Mouse (Mus musculus) lung, postnatal 0 days (tissue): ENCODE measurements around the gene Acaca. TPM values are rescaled to one million over a fixed set of nuclear protein-coding genes. Genes with fewer than 3 reads are reported as not detected.

Experiments
- ATAC-seq: fragments of 200-750 bp; cut with Nextera tagmentation; 2 replicates; pipeline ENCODE4 v1.8.0; 2017; ENCODE audit warnings: moderate library complexity
- DNase-seq: peaks from one replicate; pipeline ENCODE4 v3.0.0-alpha.2; 2016; ENCODE audit warnings: low spot score
- H3K27ac ChIP-seq: fragments of 300-500 bp; sonication (generic); 2 replicates; pipeline ENCODE4 v1.5.1; 2014; ENCODE audit warnings: antibody characterized with exemption, mild to moderate bottlenecking, low read length, mixed read lengths
- H3K27me3 ChIP-seq: fragments of 300-500 bp; sonication (generic); replicated peaks from 2 replicates; pipeline ENCODE4 v1.6.1; 2014; ENCODE audit warnings: low read length, mixed read lengths; ENCODE audit not compliant: insufficient read depth
- H3K36me3 ChIP-seq: fragments of 300-500 bp; sonication (generic); 2 replicates; pipeline ENCODE4 v1.6.1; 2014; ENCODE audit warnings: low read length, mixed read lengths; ENCODE audit not compliant: insufficient read depth
- H3K4me1 ChIP-seq: fragments of 300-500 bp; sonication (generic); 2 replicates; pipeline ENCODE4 v1.6.1; 2014; ENCODE audit warnings: antibody characterized with exemption, low read depth, low read length, mixed read lengths; ENCODE audit not compliant: insufficient read depth
- H3K4me2 ChIP-seq: fragments of 300-500 bp; sonication (generic); replicated peaks from 2 replicates; pipeline ENCODE4 v1.6.1; 2014; ENCODE audit warnings: low read depth, mild to moderate bottlenecking, low read length, moderate library complexity, mixed read lengths
- H3K4me3 ChIP-seq: fragments of 300-500 bp; sonication (generic); 2 replicates; pipeline ENCODE4 v1.5.1; 2014; ENCODE audit warnings: low read depth, low read length
- H3K9ac ChIP-seq: fragments of 300-500 bp; sonication (generic); replicated peaks from 2 replicates; pipeline ENCODE4 v1.6.1; 2014; ENCODE audit warnings: low read depth, mild to moderate bottlenecking
- H3K9me3 ChIP-seq: fragments of 300-500 bp; sonication (generic); 2 replicates; pipeline ENCODE4 v1.6.1; 2016; ENCODE audit warnings: low read length, mixed read lengths
- CTCF ChIP-seq: IDR thresholded peaks from 2 replicates; pipeline ENCODE4 v1.5.1; 2016; ENCODE audit warnings: antibody characterized with exemption, mild to moderate bottlenecking
- EP300 ChIP-seq: IDR thresholded peaks from 2 replicates; pipeline ENCODE4 v1.6.1; 2016; ENCODE audit warnings: antibody characterized with exemption, mild to moderate bottlenecking, control low read depth
- WGBS: fragments of 180-500 bp; shearing (Covaris S2); extraction: QIAGEN DNeasy Blood & Tissue Kit; methylation state at CpG from one replicate; pipeline ENCODE4 v1.1.7; 2014; 5-methylcytosine and 5-hydroxymethylcytosine counted together
- polyA plus RNA-seq: library from polyadenylated mRNA; unstranded; fragments of >200 nt; fragmentation: Nextera tagmentation; extraction: Ambion mirVana; gene quantifications from 2 replicates; pipeline ENCODE4 v1.2.1, GENCODE M21; 2015

The Acaca gene
- polyA plus RNA-seq, 1 experiment from 2014 or later: 6.5 TPM

DNA sequence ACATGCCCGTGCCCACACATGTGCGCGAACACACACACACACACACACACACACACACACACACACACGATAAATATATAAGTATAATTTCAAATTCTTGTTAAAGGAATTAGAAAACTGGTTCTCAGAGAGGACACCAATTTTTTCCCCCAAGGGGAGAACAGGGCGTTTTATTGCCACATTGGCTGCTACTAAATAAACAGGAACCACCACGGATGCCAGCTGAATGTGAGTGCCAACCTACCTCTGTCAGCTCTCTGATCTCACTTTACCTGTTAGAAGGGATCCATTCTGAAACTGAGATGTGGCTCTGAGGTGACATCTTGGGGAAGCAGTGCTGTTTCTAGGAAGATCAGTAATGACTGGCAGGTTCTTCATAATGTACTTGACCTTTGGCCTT, 34.7 kb downstream of the Acaca start:
- no peaks in the 10 kb centered on the region for H3K27me3 ChIP-seq
- H3K4me2 ChIP-seq: no peak overlapping the region
- no peak overlapping the region for H3K4me3 ChIP-seq
- TF ChIP-seq CTCF (no peak), EP300 (no peak)
- H3K9me3 ChIP-seq: no peaks in the 10 kb centered on the region
- ATAC-seq (no peak), DNase-seq (no peak)
- WGBS: 78% methylated on average over 6 of the region's 6 CpGs
- no peak overlapping the region for H3K27ac ChIP-seq
- no peaks in the 10 kb centered on the region for H3K36me3 ChIP-seq
- no peak overlapping the region for H3K9ac ChIP-seq
- no peaks in the 10 kb centered on the region for H3K4me1 ChIP-seq

DNA sequence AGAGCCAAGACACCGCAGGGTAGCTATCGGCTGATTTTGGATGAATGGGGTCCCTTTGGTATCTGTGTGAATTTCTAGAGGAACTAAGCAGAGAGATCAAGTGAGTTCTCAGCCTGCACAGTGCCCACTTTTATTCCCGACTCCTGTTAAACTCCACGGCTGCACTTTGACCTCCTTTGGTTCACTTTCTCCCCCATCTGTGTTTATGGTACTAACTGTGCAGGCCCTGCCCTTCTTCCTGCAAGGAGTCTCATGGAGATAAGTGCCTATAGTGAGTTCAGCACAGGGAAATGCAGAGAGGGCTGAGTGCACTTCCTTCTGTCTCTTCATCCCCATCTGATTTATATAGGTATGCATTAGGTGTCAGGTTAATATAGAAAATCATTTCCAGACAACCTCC, 35.1 kb downstream of the Acaca start:
- Histone ChIP-seq H3K4me2 (no peak overlapping the region), H3K9me3 (no peaks in the 10 kb centered on the region), H3K36me3 (no peaks in the 10 kb centered on the region), H3K27me3 (no peaks in the 10 kb centered on the region), H3K27ac (no peak overlapping the region), H3K4me1 (no peaks in the 10 kb centered on the region), H3K9ac (no peak overlapping the region), H3K4me3 (no peak overlapping the region)
- 57% methylated on average over 4 of the region's 4 CpGs for WGBS
- ATAC-seq (no peak), DNase-seq (no peak)
- TF ChIP-seq EP300 (no peak), CTCF (no peak)

DNA sequence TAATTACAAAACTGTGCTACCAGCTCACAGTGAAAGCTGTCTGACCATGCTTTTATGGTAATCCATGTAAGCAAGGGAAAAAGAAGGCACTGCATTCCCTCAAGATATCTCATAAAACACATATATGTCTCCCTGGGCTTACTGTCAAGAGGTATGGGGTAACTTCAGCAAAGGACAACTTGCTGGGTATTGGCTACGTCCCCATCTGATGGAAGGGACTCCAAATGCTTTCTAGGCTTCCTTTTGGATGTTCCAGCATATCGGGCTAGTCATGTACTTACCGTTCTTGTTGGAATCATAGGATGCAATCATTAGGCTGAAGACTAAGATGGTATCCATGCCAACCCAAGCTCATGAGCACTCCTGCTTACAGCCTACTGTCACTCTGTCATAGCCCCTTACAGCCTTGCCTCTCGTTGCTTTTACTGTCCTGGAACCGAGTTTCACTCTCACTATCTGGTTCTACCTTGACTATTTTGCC, 37.6 kb downstream of the Acaca start, which contains the start of gene Gm11437:
Gene Gm11437, minus strand, starts transcription at position 431 of the 481 bp plus-strand sequence.
- no peak within 1 kb of the TSS for H3K4me2 ChIP-seq
- H3K27ac ChIP-seq: no peak within 1 kb of the TSS
- ATAC-seq (no peak), DNase-seq (no peak)
- H3K4me3 ChIP-seq: no peak within 1 kb of the TSS
- TF ChIP-seq CTCF (no peak), EP300 (no peak)
- whole genome bisulfite sequencing: 81% methylated on average over 5 of the region's 5 CpGs
- no peaks in the 10 kb centered on the region for H3K36me3 ChIP-seq
- H3K9ac ChIP-seq: no peak within 1 kb of the TSS
- no peaks in the 10 kb centered on the region for H3K4me1 ChIP-seq
- H3K9me3 ChIP-seq: no peaks in the 10 kb centered on the region
- no peaks in the 10 kb centered on the region for H3K27me3 ChIP-seq

DNA sequence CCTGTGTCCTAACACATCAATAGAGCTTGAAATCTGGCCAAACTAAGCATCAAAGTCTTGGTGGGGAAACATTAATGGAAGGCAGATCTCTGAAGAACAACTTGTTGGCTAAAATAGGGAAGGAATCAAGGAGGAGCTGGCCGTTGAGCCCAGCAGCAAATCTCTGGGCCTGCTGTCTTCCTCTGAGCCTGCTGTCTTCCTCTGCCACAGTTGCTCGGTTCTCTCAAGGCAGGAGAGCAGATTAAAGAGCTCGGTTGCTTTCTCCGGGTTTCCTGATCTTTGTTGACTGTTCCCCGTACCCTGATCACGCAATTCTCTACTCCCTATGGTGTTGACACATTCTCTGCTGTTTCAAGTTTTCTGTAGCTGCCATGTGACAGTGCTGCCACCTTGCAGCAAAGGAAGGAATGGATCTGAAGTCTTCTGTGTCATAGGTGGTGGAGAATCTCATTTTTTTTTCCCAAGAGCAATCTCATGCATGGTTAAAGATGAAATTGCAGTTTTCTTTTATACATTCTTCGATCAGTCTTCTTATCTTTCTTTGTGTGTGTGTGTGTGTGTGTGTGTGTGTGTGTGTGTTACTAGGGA, 39.3 kb downstream of the Acaca start:
- no peaks in the 10 kb centered on the region for H3K36me3 ChIP-seq
- peak; percentile 83 for ATAC-seq
- TF ChIP-seq CTCF (peak; percentile 91), EP300 (no peak)
- peak overlapping the region; percentile 54; the same call in 1 of the 2 replicates for H3K27ac ChIP-seq
- H3K9ac ChIP-seq: peak overlapping the region; percentile 47
- 17% methylated on average over 7 of the region's 7 CpGs for WGBS
- H3K4me2 ChIP-seq: no peak overlapping the region
- no peak overlapping the region; the same call in 1 of the 2 replicates for H3K4me3 ChIP-seq
- no peaks in the 10 kb centered on the region for H3K27me3 ChIP-seq
- peak; percentile 89 for DNase-seq
- H3K9me3 ChIP-seq: no peaks in the 10 kb centered on the region
- H3K4me1 ChIP-seq: no peaks in the 10 kb centered on the region

DNA sequence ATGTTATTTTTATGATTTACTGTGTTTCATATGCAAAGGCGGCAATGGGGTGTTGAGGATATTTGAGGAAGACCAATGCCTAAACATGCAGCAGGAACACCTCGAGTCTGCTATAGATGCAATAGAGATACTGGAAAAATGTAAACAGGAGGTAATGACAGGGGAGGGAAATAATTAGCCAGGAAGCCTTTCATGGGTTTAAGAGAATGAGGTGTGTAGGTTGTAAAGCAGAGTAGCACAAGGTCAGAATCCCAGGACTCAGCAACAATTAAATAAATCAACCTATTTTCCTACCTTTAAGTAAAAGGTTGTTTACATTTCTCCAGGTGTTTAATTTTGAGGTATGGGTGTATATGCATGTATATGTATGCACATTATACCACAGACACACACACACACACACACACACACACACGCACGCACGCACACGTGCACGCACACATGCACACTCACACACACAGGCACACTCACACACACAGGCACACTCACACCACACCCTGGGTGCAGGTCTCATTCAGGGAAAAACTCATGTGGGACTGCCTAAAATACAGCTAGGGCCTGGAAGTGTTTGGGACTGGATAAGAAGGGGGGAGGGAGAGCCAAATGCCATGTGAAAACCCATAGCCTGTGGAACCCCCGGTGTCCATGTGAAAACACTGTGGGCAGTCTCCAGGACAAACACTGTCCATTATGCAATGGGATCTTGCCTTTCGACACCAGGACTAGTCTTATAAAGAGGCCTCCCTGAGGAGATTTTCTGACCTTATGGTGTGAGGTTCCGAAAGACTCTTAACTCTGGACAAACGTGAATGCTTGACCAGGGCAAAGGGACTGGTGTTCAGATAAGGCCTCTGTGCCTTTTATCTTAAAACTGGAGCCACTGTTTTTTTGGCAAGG, 43.3 kb downstream of the Acaca start:
- Histone ChIP-seq H3K4me2 (no peak overlapping the region), H3K27ac (no peak overlapping the region), H3K36me3 (no peaks in the 10 kb centered on the region), H3K27me3 (no peaks in the 10 kb centered on the region), H3K9ac (no peak overlapping the region), H3K4me1 (peaks cover 4% of the 10 kb centered on the region; the same call in 1 of the 2 replicates), H3K9me3 (no peaks in the 10 kb centered on the region), H3K4me3 (no peak overlapping the region)
- DNase-seq (peak; percentile 30), ATAC-seq (no peak)
- WGBS: 63% methylated on average over 11 of the region's 11 CpGs
- TF ChIP-seq EP300: no peak
- no peak for TF ChIP-seq CTCF

DNA sequence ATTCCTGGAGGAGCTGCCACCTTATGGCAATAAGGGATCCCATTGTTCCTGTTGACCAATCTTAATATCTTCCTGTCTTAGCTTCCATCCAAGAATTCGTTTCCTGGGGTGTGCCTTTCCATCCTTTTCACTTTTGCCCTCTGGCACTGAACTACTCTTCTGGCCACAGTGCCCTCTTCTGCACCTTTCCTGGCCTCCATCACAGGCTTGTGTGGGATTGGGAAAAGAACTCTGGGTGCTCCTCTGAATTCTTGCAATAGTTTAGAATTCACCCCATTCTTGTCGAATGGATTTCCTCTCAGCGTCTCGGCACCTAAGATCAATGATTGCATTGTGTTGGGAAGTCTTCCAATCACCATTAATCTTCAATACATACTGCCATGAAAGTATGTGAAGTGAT, 49.1 kb downstream of the Acaca start:
- Histone ChIP-seq H3K9ac (0 out of 2 replicates have a peak overlapping the region, but pooled peaks have one; percentile 62), H3K4me2 (peak overlapping the region; percentile 90), H3K9me3 (no peaks in the 10 kb centered on the region), H3K36me3 (no peaks in the 10 kb centered on the region), H3K4me1 (peaks cover 11% of the 10 kb centered on the region; the same call in 1 of the 2 replicates), H3K27me3 (no peaks in the 10 kb centered on the region), H3K4me3 (peak overlapping the region; percentile 71; the same call in 1 of the 2 replicates), H3K27ac (no peak overlapping the region)
- ATAC-seq (no peak), DNase-seq (no peak)
- no peak for TF ChIP-seq CTCF
- WGBS: 15% methylated on average over 4 of the region's 4 CpGs
